Mouse (Mus musculus): Measurements from ENCODE around the gene Kcnf1. TPM values are rescaled to one million over a fixed set of nuclear protein-coding genes. Genes with fewer than 3 reads are reported as not detected.

Kcnf1 gene
- total and polyA plus RNA-seq, 3 experiments, result not detected

GRCm38 (mm10) chr12:17175124-17175523 lies 1.6 kb downstream of the Kcnf1 start:
- no peaks in the 10 kb centered on the region for H3K27me3 ChIP-seq (ENCODE audit: control insufficient read depth in 1 of 2, insufficient read depth in 2 of 2, low read length in 2 of 2)
- H3K4me1 ChIP-seq (ENCODE audit: control insufficient read depth in 1 of 2, insufficient read depth in 2 of 2, low read length in 2 of 2), result no peaks in the 10 kb centered on the region
- TF ChIP-seq ZC3H11A (IDR thresholded peaks at IDR 0.05; ENCODE audit: low read depth, low read length) (no peak), ZKSCAN1 (IDR thresholded peaks at IDR 0.05; ENCODE audit: low read depth, low read length) (no peak), NRF1 (IDR thresholded peaks at IDR 0.05; ENCODE audit: insufficient read depth, low read depth, low read length, poor library complexity, severe bottlenecking) (no peak), ETS1 (IDR thresholded peaks at IDR 0.05; ENCODE audit: low read depth, low read length) (no peak), CHD1 (IDR thresholded peaks at IDR 0.05; ENCODE audit: low read depth, low read length) (no peak), TAL1 (IDR thresholded peaks at IDR 0.05; ENCODE audit: low read length) (no peak), MYC (IDR thresholded peaks at IDR 0.05; ENCODE audit: low read depth, low read length) (no peak), MEF2A (IDR thresholded peaks at IDR 0.05; ENCODE audit: extremely low read depth, insufficient replicate concordance, low read depth, low read length, poor library complexity, severe bottlenecking) (no peak), ZMIZ1 (IDR thresholded peaks at IDR 0.05; ENCODE audit: low read depth, low read length) (no peak), NELFE (IDR thresholded peaks at IDR 0.05; ENCODE audit: low read depth, low read length) (no peak), POLR2AphosphoS2 (IDR thresholded peaks at IDR 0.05; ENCODE audit: low read length) (no peak), SIN3A (IDR thresholded peaks at IDR 0.05; ENCODE audit: low read length) (no peak), EP300 (IDR thresholded peaks at IDR 0.05; ENCODE audit: low read depth in 1 of 2, low read length in 2 of 2) (no peak)
- H3K36me3 ChIP-seq (ENCODE audit: control insufficient read depth in 1 of 2, insufficient read depth in 2 of 2, low read length in 2 of 2), result no peaks in the 10 kb centered on the region
- no peak overlapping the region for H3K9ac ChIP-seq (ENCODE audit: control insufficient read depth, low read depth, low read length, poor library complexity, severe bottlenecking)
- no peaks in the 10 kb centered on the region for H3K9me3 ChIP-seq (replicated peaks; ENCODE audit: insufficient read depth, low read length)
- no peak for DNase-seq (ENCODE audit: low read depth, low spot score)
- no peak overlapping the region for H3K27ac ChIP-seq (ENCODE audit: control insufficient read depth, low read depth, low read length)
- H3K79me2 ChIP-seq (ENCODE audit: control insufficient read depth, insufficient read depth, low read length, poor library complexity), result no peaks in the 10 kb centered on the region
- H3K4me3 ChIP-seq (ENCODE audit: control insufficient read depth in 1 of 2, insufficient read depth in 1 of 2, low read depth in 2 of 2, low read length in 2 of 2), result no peak overlapping the region

GRCm38 (mm10) chr12:17174134-17174893 lies 2.4 kb downstream of the Kcnf1 start:
- Histone ChIP-seq H3K36me3 (ENCODE audit: control insufficient read depth in 1 of 2, insufficient read depth in 2 of 2, low read length in 2 of 2) (no peaks in the 10 kb centered on the region), H3K79me2 (ENCODE audit: control insufficient read depth, insufficient read depth, low read length, poor library complexity) (no peaks in the 10 kb centered on the region), H3K9me3 (replicated peaks; ENCODE audit: insufficient read depth, low read length) (no peaks in the 10 kb centered on the region), H3K27me3 (ENCODE audit: control insufficient read depth in 1 of 2, insufficient read depth in 2 of 2, low read length in 2 of 2) (no peaks in the 10 kb centered on the region), H3K4me3 (ENCODE audit: control insufficient read depth in 1 of 2, insufficient read depth in 1 of 2, low read depth in 2 of 2, low read length in 2 of 2) (no peak overlapping the region), H3K9ac (ENCODE audit: control insufficient read depth, low read depth, low read length, poor library complexity, severe bottlenecking) (no peak overlapping the region), H3K4me1 (ENCODE audit: control insufficient read depth in 1 of 2, insufficient read depth in 2 of 2, low read length in 2 of 2) (no peaks in the 10 kb centered on the region), H3K27ac (ENCODE audit: control insufficient read depth, low read depth, low read length) (no peak overlapping the region)
- TF ChIP-seq MYC (IDR thresholded peaks at IDR 0.05; ENCODE audit: low read depth, low read length) (no peak), CHD2 (IDR thresholded peaks at IDR 0.05; ENCODE audit: low read length) (no peak), SMC3 (IDR thresholded peaks at IDR 0.05; ENCODE audit: low read depth, low read length) (no peak), MAFK (IDR thresholded peaks at IDR 0.05; ENCODE audit: borderline replicate concordance, low read depth, low read length) (no peak), USF2 (IDR thresholded peaks at IDR 0.05; ENCODE audit: borderline replicate concordance in 1 of 2, insufficient read depth in 1 of 2, low read depth in 1 of 2, low read length in 2 of 2) (no peak), RAD21 (IDR thresholded peaks at IDR 0.05; ENCODE audit: low read depth, low read length) (no peak), BHLHE40 (IDR thresholded peaks at IDR 0.05; ENCODE audit: borderline replicate concordance, low read depth, low read length) (no peak), NELFE (IDR thresholded peaks at IDR 0.05; ENCODE audit: low read depth, low read length) (no peak), RCOR1 (IDR thresholded peaks at IDR 0.05; ENCODE audit: low read depth, low read length) (no peak), HCFC1 (IDR thresholded peaks at IDR 0.05; ENCODE audit: low read depth, low read length) (no peak)
- no peak for DNase-seq (ENCODE audit: low read depth, low spot score)

All from MEL (cell line).